Mouse (Mus musculus) midbrain, embryonic 14.5 days (tissue): ENCODE measurements around the gene Trappc12. TPM values are rescaled to one million over a fixed set of nuclear protein-coding genes. Genes with fewer than 3 reads are reported as not detected.
"Not testable (repeated sequence)": the region's sequence is repeated elsewhere in the genome, so short reads cannot be mapped to it uniquely, and the experiment has no call there.

Experiments
- ATAC-seq: fragments of 200-750 bp; cut with Nextera tagmentation; 2 replicates; pipeline ENCODE4 v1.8.0; 2017; ENCODE audit warnings: moderate number of reproducible peaks, moderate library complexity; ENCODE audit not compliant: low FRiP score, low TSS enrichment
- DNase-seq: peaks from one replicate; pipeline ENCODE4 v3.0.0-alpha.2; 2015
- H3K27ac ChIP-seq: fragments of 300-500 bp; sonication (generic); replicated peaks from 2 replicates; pipeline ENCODE4 v1.5.1; 2014; ENCODE audit warnings: mild to moderate bottlenecking, low read depth, low read length, moderate library complexity
- H3K27me3 ChIP-seq: fragments of 300-500 bp; sonication (generic); 2 replicates; pipeline ENCODE4 v1.6.1; 2014; ENCODE audit warnings: low read length, control low read depth, mixed read lengths; ENCODE audit not compliant: control insufficient read depth, insufficient read depth
- H3K36me3 ChIP-seq: fragments of 300-500 bp; sonication (generic); 2 replicates; pipeline ENCODE4 v1.6.1; 2014; ENCODE audit warnings: low read length, control low read depth; ENCODE audit not compliant: control insufficient read depth, insufficient read depth
- H3K4me1 ChIP-seq: fragments of 300-500 bp; sonication (generic); 2 replicates; pipeline ENCODE4 v1.6.1; 2014; ENCODE audit warnings: mild to moderate bottlenecking, antibody characterized with exemption, low read length, control low read depth; ENCODE audit not compliant: control insufficient read depth, insufficient read depth
- H3K4me2 ChIP-seq: fragments of 300-500 bp; sonication (generic); 2 replicates; pipeline ENCODE4 v1.6.1; 2014; ENCODE audit warnings: mild to moderate bottlenecking, low read length, moderate library complexity
- H3K4me3 ChIP-seq: fragments of 300-500 bp; sonication (generic); replicated peaks from 2 replicates; pipeline ENCODE4 v1.5.1; 2014; ENCODE audit warnings: low read depth, low read length
- H3K9ac ChIP-seq: fragments of 300-500 bp; sonication (generic); replicated peaks from 2 replicates; pipeline ENCODE4 v1.6.1; 2014; ENCODE audit warnings: mild to moderate bottlenecking, low read length, moderate library complexity
- H3K9me3 ChIP-seq: fragments of 300-500 bp; sonication (generic); 2 replicates; pipeline ENCODE4 v1.6.1; 2016; ENCODE audit warnings: low read length, control low read depth, mixed read lengths; ENCODE audit not compliant: control insufficient read depth
- WGBS: fragments of 180-500 bp; shearing (Covaris S2); extraction: QIAGEN DNeasy Blood & Tissue Kit; methylation state at CpG from one replicate; pipeline ENCODE4 v1.1.7; 2014; 5-methylcytosine and 5-hydroxymethylcytosine counted together
- polyA plus RNA-seq: library from polyadenylated mRNA; unstranded; fragments of >200 nt; fragmentation: Nextera tagmentation; extraction: Ambion mirVana; gene quantifications from 2 replicates; pipeline ENCODE4 v1.2.1, GENCODE M21; 2014

The Trappc12 gene
- polyA plus RNA-seq, 1 experiment from 2014 or later, result 49.8 TPM

DNA sequence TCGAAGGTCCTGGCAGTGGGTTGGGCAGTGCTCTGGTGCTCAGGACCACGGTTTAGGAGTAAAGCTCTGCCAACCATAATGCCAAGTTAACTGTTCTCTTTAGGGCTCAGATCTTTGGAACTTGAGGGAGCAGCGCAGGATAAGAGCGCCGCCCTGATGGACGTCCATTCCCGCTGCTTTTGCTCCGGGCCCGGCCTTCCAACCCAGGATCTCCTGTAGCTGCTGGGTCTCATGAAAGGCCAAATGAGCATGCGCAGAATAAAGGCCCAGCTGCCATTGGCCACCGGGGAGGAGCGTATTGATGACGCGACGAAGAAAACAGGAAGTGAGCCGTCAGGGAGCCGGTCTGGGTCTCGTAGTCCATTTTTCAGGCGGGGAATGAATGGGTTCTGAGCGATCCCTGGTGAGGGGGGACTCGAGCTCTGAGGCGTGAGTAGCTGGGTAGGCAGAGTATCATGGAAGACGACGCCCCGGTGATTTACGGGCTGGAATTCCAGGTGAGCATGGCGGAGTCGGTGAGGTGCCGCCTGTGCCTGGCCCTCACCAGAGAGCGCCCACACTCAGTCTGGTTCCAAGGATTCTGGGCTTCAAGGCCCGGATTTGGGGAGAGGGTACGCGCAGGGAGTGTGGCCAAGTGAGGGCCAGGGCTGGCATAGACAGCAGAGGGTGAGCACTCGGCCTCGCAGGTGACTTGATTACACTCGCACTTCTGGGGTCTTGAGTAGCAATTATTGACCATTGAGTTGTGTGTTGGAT is 1.4 kb upstream of the Trappc12 start, which contains the start of gene Eipr1:
Gene Eipr1 (plus strand): TSS at position 296 of the 756 bp plus-strand sequence.
- Histone ChIP-seq H3K27me3 (no peaks in the 10 kb centered on the region), H3K4me1 (peaks cover 16% of the 10 kb centered on the region), H3K9ac (peak within 1 kb of the TSS; percentile 79), H3K4me2 (peak within 1 kb of the TSS; percentile 94), H3K9me3 (no peaks in the 10 kb centered on the region), H3K27ac (peak within 1 kb of the TSS; percentile 66), H3K36me3 (peaks cover 5% of the 10 kb centered on the region), H3K4me3 (peak within 1 kb of the TSS; percentile 80)
- ATAC-seq, result peak; percentile 86
- 5% methylated on average over 36 of the region's 36 CpGs for WGBS
- peak; percentile 97 for DNase-seq

DNA sequence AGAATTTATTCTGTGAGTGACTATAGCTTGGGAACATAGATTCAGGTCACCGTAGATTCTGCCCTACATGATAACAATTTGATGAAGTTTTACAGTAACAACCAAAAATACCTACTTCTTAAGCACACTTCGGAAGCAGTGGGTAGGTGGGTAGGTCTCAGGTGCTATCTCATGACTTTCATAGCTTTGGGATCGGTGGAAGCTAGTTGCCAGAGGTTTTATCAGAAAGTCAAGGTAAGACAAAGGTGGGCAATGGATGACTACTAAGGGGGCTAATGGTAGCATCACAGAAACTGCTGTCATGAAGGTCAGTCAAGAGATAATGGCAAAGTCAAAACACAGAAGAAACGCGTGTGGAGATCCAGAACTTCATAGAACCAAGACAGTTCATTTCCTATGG is 604 bp upstream of the Trappc12 start:
- Histone ChIP-seq H3K27me3 (no peaks in the 10 kb centered on the region), H3K9ac (no peak overlapping the region), H3K9me3 (no peaks in the 10 kb centered on the region), H3K4me2 (peak overlapping the region; percentile 81), H3K4me1 (peaks cover 16% of the 10 kb centered on the region), H3K4me3 (peak overlapping the region; percentile 72; the same call in 1 of the 2 replicates), H3K36me3 (peaks cover 14% of the 10 kb centered on the region), H3K27ac (0 out of 2 replicates have a peak overlapping the region, but pooled peaks have one; percentile 58)
- ATAC-seq (no peak), DNase-seq (no peak)
- WGBS, result 95% methylated on average over 5 of the region's 5 CpGs

GRCm38 (mm10) chr12:28743328-28743727 is 6.9 kb downstream of the Trappc12 start:
- Histone ChIP-seq H3K4me1 (no peaks in the 10 kb centered on the region), H3K4me2 (no peak overlapping the region), H3K27me3 (no peaks in the 10 kb centered on the region), H3K36me3 (peaks cover 38% of the 10 kb centered on the region), H3K4me3 (no peak overlapping the region), H3K9ac (no peak overlapping the region), H3K27ac (no peak overlapping the region), H3K9me3 (no peaks in the 10 kb centered on the region)
- no peak for DNase-seq
- WGBS, result 85% methylated on average over 3 of the region's 3 CpGs
- no peak for ATAC-seq

GRCm38 (mm10) chr12:28735293-28735692 is 15.0 kb downstream of the Trappc12 start:
- Histone ChIP-seq H3K4me3 (no peak overlapping the region), H3K4me2 (no peak overlapping the region), H3K4me1 (no peaks in the 10 kb centered on the region), H3K27ac (no peak overlapping the region), H3K27me3 (no peaks in the 10 kb centered on the region), H3K9me3 (no peaks in the 10 kb centered on the region), H3K36me3 (peaks cover 56% of the 10 kb centered on the region), H3K9ac (no peak overlapping the region)
- DNase-seq, result no peak
- 92% methylated on average over 3 of the region's 3 CpGs for WGBS
- no peak for ATAC-seq

DNA sequence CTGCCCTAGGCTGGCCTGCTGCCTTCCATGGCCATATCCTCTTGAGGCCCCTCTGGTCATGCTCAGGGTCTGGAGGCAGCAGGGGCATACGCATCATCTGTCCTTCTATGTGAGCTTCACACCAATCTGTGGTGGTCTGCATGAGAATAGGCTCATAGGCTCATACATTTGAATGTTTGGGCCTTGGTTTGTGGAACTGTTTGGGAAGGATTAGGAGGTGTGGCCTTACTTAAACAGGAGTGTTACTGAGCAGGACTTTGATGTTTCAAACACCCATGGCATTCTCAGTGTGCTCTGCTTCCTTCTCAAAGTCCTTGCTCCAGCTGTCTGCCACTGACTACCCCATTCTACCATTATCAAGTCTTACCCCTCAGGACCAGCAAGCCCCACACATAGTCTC is 16.0 kb downstream of the Trappc12 start:
- Histone ChIP-seq H3K9me3 (no peaks in the 10 kb centered on the region), H3K4me2 (no peak overlapping the region), H3K9ac (no peak overlapping the region), H3K27me3 (no peaks in the 10 kb centered on the region), H3K36me3 (peaks cover 56% of the 10 kb centered on the region), H3K27ac (no peak overlapping the region), H3K4me3 (no peak overlapping the region), H3K4me1 (no peaks in the 10 kb centered on the region)
- 97% methylated on average over 1 of the region's 1 CpGs for WGBS
- ATAC-seq, result no peak
- no peak for DNase-seq

GRCm38 (mm10) chr12:28733520-28734245 is 16.6 kb downstream of the Trappc12 start:
- H3K4me2 ChIP-seq, ATAC-seq, H3K4me3 ChIP-seq, H3K4me1 ChIP-seq, H3K27me3 ChIP-seq, H3K27ac ChIP-seq, H3K9ac ChIP-seq, H3K9me3 ChIP-seq, DNase-seq: not testable (repeated sequence)
- 97% methylated on average over 6 of the region's 6 CpGs for WGBS
- peaks cover 60% of the 10 kb centered on the region for H3K36me3 ChIP-seq

DNA sequence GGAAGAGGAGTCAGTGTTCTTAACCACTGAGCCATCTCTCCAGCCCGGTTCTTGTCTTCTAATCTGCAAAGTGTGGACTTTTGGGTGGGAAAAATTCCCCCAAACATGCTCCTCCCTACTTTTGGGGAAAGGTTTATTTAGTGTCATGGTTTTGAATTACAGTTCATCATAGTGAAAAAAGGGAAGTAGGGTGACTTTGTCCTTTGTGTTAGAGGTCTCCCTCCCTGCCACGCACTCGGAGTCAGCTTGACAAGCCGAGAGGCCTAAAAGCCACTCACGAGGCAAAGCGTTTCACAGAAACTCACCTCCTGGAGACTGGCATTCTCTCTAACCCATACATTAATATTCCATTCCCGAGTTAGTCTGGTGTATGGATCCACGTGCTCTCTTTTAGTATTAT is 17.6 kb downstream of the Trappc12 start:
- no peak overlapping the region for H3K9ac ChIP-seq
- peaks cover 59% of the 10 kb centered on the region for H3K36me3 ChIP-seq
- ATAC-seq (no peak), DNase-seq (no peak)
- H3K4me2 ChIP-seq, result no peak overlapping the region
- no peaks in the 10 kb centered on the region for H3K9me3 ChIP-seq
- no peaks in the 10 kb centered on the region for H3K4me1 ChIP-seq
- no peak overlapping the region for H3K4me3 ChIP-seq
- no peak overlapping the region for H3K27ac ChIP-seq
- no peaks in the 10 kb centered on the region for H3K27me3 ChIP-seq
- 95% methylated on average over 8 of the region's 8 CpGs for WGBS

GRCm38 (mm10) chr12:28727061-28727460 is 23.2 kb downstream of the Trappc12 start:
- H3K27me3 ChIP-seq, result no peaks in the 10 kb centered on the region
- H3K4me1 ChIP-seq, result no peaks in the 10 kb centered on the region
- no peak overlapping the region for H3K27ac ChIP-seq
- H3K9ac ChIP-seq, result no peak overlapping the region
- DNase-seq, result no peak
- ATAC-seq, result no peak
- no peak overlapping the region for H3K4me2 ChIP-seq
- no peak overlapping the region for H3K4me3 ChIP-seq
- WGBS, result 90% methylated on average over 5 of the region's 5 CpGs
- no peaks in the 10 kb centered on the region for H3K9me3 ChIP-seq
- peaks cover 37% of the 10 kb centered on the region for H3K36me3 ChIP-seq
